Mouse (Mus musculus) thymus, adult 2 months (tissue): ENCODE measurements around the gene C1rb. TPM values are rescaled to one million over a fixed set of nuclear protein-coding genes. Genes with fewer than 3 reads are reported as not detected.
"Not testable (repeated sequence)": the region's sequence is repeated elsewhere in the genome, so short reads cannot be mapped to it uniquely, and the experiment has no call there.

Experiments used
- DNase-seq: peaks from one replicate; pipeline ENCODE4 v3.0.0; 2021
- H3K27ac ChIP-seq: fragments of 200-500 bp; 2 replicates; pipeline ENCODE4 v1.5.1; 2012; ENCODE audit warnings: low read length, control low read depth; ENCODE audit not compliant: control insufficient read depth, insufficient read depth
- H3K27me3 ChIP-seq: fragments of 200-500 bp; 2 replicates; pipeline ENCODE4 v1.6.1; 2012; ENCODE audit warnings: mild to moderate bottlenecking, low read length, moderate library complexity, mixed read lengths; ENCODE audit not compliant: control insufficient read depth, insufficient read depth
- H3K36me3 ChIP-seq: fragments of 200-500 bp; 2 replicates; pipeline ENCODE4 v1.6.1; 2012; ENCODE audit warnings: mild to moderate bottlenecking, low read length, moderate library complexity; ENCODE audit not compliant: control insufficient read depth, insufficient read depth
- H3K4me1 ChIP-seq: fragments of 200-500 bp; replicated peaks from 2 replicates; pipeline ENCODE4 v1.6.1; 2012; ENCODE audit warnings: low read length; ENCODE audit not compliant: control insufficient read depth, insufficient read depth
- H3K4me3 ChIP-seq: fragments of 200-500 bp; 2 replicates; pipeline ENCODE4 v1.5.1; 2012; ENCODE audit warnings: mild to moderate bottlenecking, low read length, control low read depth, moderate library complexity; ENCODE audit not compliant: control insufficient read depth, insufficient read depth
- CTCF ChIP-seq: fragments of 200-500 bp; IDR thresholded peaks from 2 replicates; pipeline ENCODE4 v1.5.1; 2012; ENCODE audit warnings: mild to moderate bottlenecking, control low read depth, low read length, moderate library complexity, borderline replicate concordance; ENCODE audit not compliant: control insufficient read depth, poor library complexity, insufficient read depth; ENCODE audit errors: extremely low read depth
- POLR2A ChIP-seq: fragments of 200-500 bp; IDR thresholded peaks from 2 replicates; pipeline ENCODE4 v1.6.1; 2012; ENCODE audit warnings: mild to moderate bottlenecking, low read length, control low read depth, moderate library complexity; ENCODE audit not compliant: control insufficient read depth, poor library complexity, insufficient read depth; ENCODE audit errors: extremely low read depth
- WGBS: fragments of 180-500 bp; shearing (Covaris S2); methylation state at CpG from one replicate; pipeline ENCODE4 v1.1.7; 2018; 5-methylcytosine and 5-hydroxymethylcytosine counted together
- polyA plus RNA-seq: library from polyadenylated mRNA; depleted of rRNA; stranded (reverse); fragments of >200 nt; gene quantifications from 2 replicates; pipeline ENCODE4 v1.2.3, GENCODE M21; 2012

The C1rb gene
- polyA plus RNA-seq, 1 experiment = not detected

- Histone ChIP-seq H3K4me1 (no peaks in the 10 kb centered on the region), H3K36me3 (no peaks in the 10 kb centered on the region), H3K27ac (no peak overlapping the region), H3K4me3 (no peak overlapping the region), H3K27me3 (no peaks in the 10 kb centered on the region)
- no peak for TF ChIP-seq CTCF
- TF ChIP-seq POLR2A = no peak
- no peak for DNase-seq
- 74% methylated on average over 2 of the region's 2 CpGs for WGBS
These were observed 24.7 kb upstream of the C1rb start for GRCm38 (mm10) chr6:124545425-124545824.

- not testable (repeated sequence) for H3K27me3 ChIP-seq, H3K36me3 ChIP-seq, H3K4me1 ChIP-seq, H3K4me3 ChIP-seq, DNase-seq, H3K27ac ChIP-seq
- 93% methylated on average over 3 of the region's 3 CpGs for WGBS
These were observed 22.1 kb upstream of the C1rb start for GRCm38 (mm10) chr6:124547979-124548378.

GRCm38 (mm10) chr6:124549023-124549550 is 21.0 kb upstream of the C1rb start:
- no peak overlapping the region for H3K4me3 ChIP-seq
- no peaks in the 10 kb centered on the region for H3K27me3 ChIP-seq
- no peaks in the 10 kb centered on the region for H3K4me1 ChIP-seq
- TF ChIP-seq CTCF (no peak), POLR2A (no peak)
- DNase-seq = no peak
- H3K27ac ChIP-seq = no peak overlapping the region
- H3K36me3 ChIP-seq = no peaks in the 10 kb centered on the region
- WGBS = 92% methylated on average over 3 of the region's 3 CpGs

GRCm38 (mm10) chr6:124552766-124553165 is 17.3 kb upstream of the C1rb start:
- DNase-seq = no peak
- no peak for TF ChIP-seq POLR2A
- TF ChIP-seq CTCF = no peak
- Histone ChIP-seq H3K27ac (no peak overlapping the region), H3K4me1 (no peaks in the 10 kb centered on the region), H3K4me3 (no peak overlapping the region), H3K36me3 (no peaks in the 10 kb centered on the region), H3K27me3 (no peaks in the 10 kb centered on the region)
- WGBS = 92% methylated on average over 22 of the region's 22 CpGs

GRCm38 (mm10) chr6:124555956-124556355 is 14.1 kb upstream of the C1rb start:
- H3K27me3 ChIP-seq, DNase-seq, H3K4me1 ChIP-seq, H3K27ac ChIP-seq, H3K36me3 ChIP-seq, H3K4me3 ChIP-seq: not testable (repeated sequence)
- 82% methylated on average over 2 of the region's 2 CpGs for WGBS

GRCm38 (mm10) chr6:124561156-124561555 is 8.9 kb upstream of the C1rb start:
- 96% methylated on average over 4 of the region's 4 CpGs for WGBS
- not testable (repeated sequence) for H3K36me3 ChIP-seq, H3K4me1 ChIP-seq, H3K4me3 ChIP-seq, H3K27me3 ChIP-seq, DNase-seq, H3K27ac ChIP-seq

- DNase-seq, H3K27ac ChIP-seq, H3K27me3 ChIP-seq, H3K4me1 ChIP-seq, H3K36me3 ChIP-seq, H3K4me3 ChIP-seq: not testable (repeated sequence)
- 98% methylated on average over 2 of the region's 2 CpGs for WGBS
These were observed 8.5 kb upstream of the C1rb start for GRCm38 (mm10) chr6:124561611-124562010.

GRCm38 (mm10) chr6:124575155-124575678 is 5.1 kb downstream of the C1rb start:
- not testable (repeated sequence) for H3K4me1 ChIP-seq, H3K27ac ChIP-seq, H3K4me3 ChIP-seq, H3K36me3 ChIP-seq, H3K27me3 ChIP-seq, DNase-seq
- 95% methylated on average over 3 of the region's 3 CpGs for WGBS

GRCm38 (mm10) chr6:124580155-124580554 is 10.1 kb downstream of the C1rb start:
- not testable (repeated sequence) for H3K4me3 ChIP-seq, DNase-seq, H3K36me3 ChIP-seq, H3K27me3 ChIP-seq, H3K4me1 ChIP-seq, H3K27ac ChIP-seq
- 76% methylated on average over 7 of the region's 7 CpGs for WGBS
